Mouse (Mus musculus) MEL (cell line): Measurements from ENCODE around the gene D6Ertd527e. TPM values are rescaled to one million over a fixed set of nuclear protein-coding genes. Genes with fewer than 3 reads are reported as not detected.

Source experiments
- DNase-seq: peaks from one replicate; pipeline ENCODE4 v3.0.0; 2011; ENCODE audit warnings: low read depth, low spot score
- H3K27ac ChIP-seq: 2 replicates; pipeline ENCODE4 v1.5.1; 2012; ENCODE audit warnings: low read depth, mild to moderate bottlenecking, control low read depth, low read length, moderate library complexity; ENCODE audit not compliant: control insufficient read depth
- H3K27me3 ChIP-seq, 2 experiments: fragments of 150-350 bp in 1 of 2; sonication (generic) in 1 of 2; 2 replicates each; pipeline ENCODE4 v1.6.1; 2012; ENCODE audit warnings: low read length in 2 of 2, mild to moderate bottlenecking in 2 of 2, improper control_type of control experiment in 1 of 2, moderate library complexity in 1 of 2; ENCODE audit not compliant: insufficient read depth in 2 of 2, control insufficient read depth in 1 of 2
- H3K36me3 ChIP-seq, 2 experiments: 2 replicates each; pipeline ENCODE4 v1.6.1; 2012 to 2014; ENCODE audit warnings: low read length in 2 of 2, improper control_type of control experiment in 1 of 2, inconsistent platforms in 1 of 2, mild to moderate bottlenecking in 1 of 2; ENCODE audit not compliant: insufficient read depth in 2 of 2, control insufficient read depth in 1 of 2
- H3K4me1 ChIP-seq, 2 experiments: fragments of 150-350 bp in 1 of 2; sonication (generic) in 1 of 2; 2 replicates each; pipeline ENCODE4 v1.6.1; 2012; ENCODE audit warnings: low read length in 2 of 2, improper control_type of control experiment in 1 of 2, mild to moderate bottlenecking in 1 of 2; ENCODE audit not compliant: insufficient read depth in 2 of 2, control insufficient read depth in 1 of 2
- H3K4me3 ChIP-seq, 2 experiments: fragments of 150-350 bp in 1 of 2; sonication (generic) in 1 of 2; 2 replicates each; pipeline ENCODE4 v1.5.1; 2012; ENCODE audit warnings: low read depth in 2 of 2, low read length in 2 of 2, mild to moderate bottlenecking in 2 of 2, moderate library complexity in 2 of 2, control low read depth in 1 of 2, improper control_type of control experiment in 1 of 2; ENCODE audit not compliant: control insufficient read depth in 1 of 2, insufficient read depth in 1 of 2
- H3K79me2 ChIP-seq: 2 replicates; pipeline ENCODE4 v1.6.1; 2012; ENCODE audit warnings: mild to moderate bottlenecking, low read length, moderate library complexity; ENCODE audit not compliant: control insufficient read depth, poor library complexity, insufficient read depth
- H3K9ac ChIP-seq: 2 replicates; pipeline ENCODE4 v1.6.1; 2012; ENCODE audit warnings: low read depth, mild to moderate bottlenecking, control low read depth, low read length, moderate library complexity; ENCODE audit not compliant: control insufficient read depth, poor library complexity, severe bottlenecking
- H3K9me3 ChIP-seq: fragments of 150-350 bp; sonication (generic); replicated peaks from 2 replicates; pipeline ENCODE4 v1.6.1; 2012; ENCODE audit warnings: mild to moderate bottlenecking, low read length, improper control_type of control experiment, moderate library complexity; ENCODE audit not compliant: insufficient read depth
- CHD2 ChIP-seq: IDR thresholded peaks from 2 replicates; pipeline ENCODE4 v1.6.1; 2011; ENCODE audit warnings: low read length, improper control_type of control experiment
- ELF1 ChIP-seq: IDR thresholded peaks from 2 replicates; pipeline ENCODE4 v1.6.1; 2014; ENCODE audit warnings: low read depth, mild to moderate bottlenecking, inconsistent platforms, low read length, improper control_type of control experiment, moderate library complexity
- GABPA ChIP-seq: IDR thresholded peaks from 2 replicates; pipeline ENCODE4 v1.6.1; 2012; ENCODE audit warnings: low read depth, mild to moderate bottlenecking, inconsistent platforms, low read length, improper control_type of control experiment, moderate library complexity
- HCFC1 ChIP-seq: IDR thresholded peaks from 2 replicates; pipeline ENCODE4 v1.6.1; 2012; ENCODE audit warnings: low read depth, mild to moderate bottlenecking, inconsistent platforms, low read length, improper control_type of control experiment, moderate library complexity
- KAT2A ChIP-seq: conservative IDR thresholded peaks from 2 replicates; pipeline ENCODE4 v1.6.1; 2012; ENCODE audit warnings: low read depth, low read length, improper control_type of control experiment, inconsistent platforms
- MAX ChIP-seq: IDR thresholded peaks from 2 replicates; pipeline ENCODE4 v1.6.1; 2011; ENCODE audit warnings: low read length, improper control_type of control experiment
- MEF2A ChIP-seq: IDR thresholded peaks from 2 replicates; pipeline ENCODE4 v1.6.1; 2014; ENCODE audit warnings: low read depth, mild to moderate bottlenecking, inconsistent platforms, low read length, improper control_type of control experiment; ENCODE audit not compliant: poor library complexity, insufficient replicate concordance, severe bottlenecking; ENCODE audit errors: extremely low read depth
- MYB ChIP-seq: IDR thresholded peaks from 2 replicates; pipeline ENCODE4 v1.6.1; 2011; ENCODE audit warnings: mild to moderate bottlenecking, low read depth, low read length, improper control_type of control experiment
- POLR2A ChIP-seq, 2 experiments: IDR thresholded peaks; 2 replicates each; pipeline ENCODE4 v1.6.1; 2011 to 2012; ENCODE audit warnings: low read length in 2 of 2, mild to moderate bottlenecking in 2 of 2, control low read depth in 1 of 2, improper control_type of control experiment in 1 of 2, low read depth in 1 of 2, moderate library complexity in 1 of 2; ENCODE audit not compliant: control insufficient read depth in 1 of 2, insufficient read depth in 1 of 2, poor library complexity in 1 of 2
- POLR2AphosphoS2 ChIP-seq: IDR thresholded peaks from 2 replicates; pipeline ENCODE4 v1.6.1; 2011; ENCODE audit warnings: low read length, improper control_type of control experiment
- POLR2AphosphoS5 ChIP-seq: IDR thresholded peaks from 2 replicates; pipeline ENCODE4 v1.6.1; 2012; ENCODE audit warnings: low read depth, borderline replicate concordance, mild to moderate bottlenecking, inconsistent platforms, low read length, moderate library complexity, mixed read lengths
- RAD21 ChIP-seq: IDR thresholded peaks from 2 replicates; pipeline ENCODE4 v1.6.1; 2011; ENCODE audit warnings: mild to moderate bottlenecking, low read depth, low read length, improper control_type of control experiment
- RCOR1 ChIP-seq: IDR thresholded peaks from 2 replicates; pipeline ENCODE4 v1.6.1; 2012; ENCODE audit warnings: low read depth, mild to moderate bottlenecking, inconsistent platforms, low read length, improper control_type of control experiment
- SMC3 ChIP-seq: IDR thresholded peaks from 2 replicates; pipeline ENCODE4 v1.6.1; 2011; ENCODE audit warnings: low read depth, low read length, improper control_type of control experiment
- TAL1 ChIP-seq: IDR thresholded peaks from 2 replicates; pipeline ENCODE4 v1.6.1; 2012; ENCODE audit warnings: mild to moderate bottlenecking, inconsistent platforms, low read length, moderate library complexity, mixed read lengths
- TBP ChIP-seq: IDR thresholded peaks from 2 replicates; pipeline ENCODE4 v1.8.0; 2011; ENCODE audit warnings: low read depth, low read length, improper control_type of control experiment
- UBTF ChIP-seq: IDR thresholded peaks from 2 replicates; pipeline ENCODE4 v1.6.1; 2012; ENCODE audit warnings: low read depth, mild to moderate bottlenecking, inconsistent platforms, low read length, improper control_type of control experiment, moderate library complexity, borderline replicate concordance; ENCODE audit not compliant: insufficient read depth
- ZC3H11A ChIP-seq: IDR thresholded peaks from 2 replicates; pipeline ENCODE4 v1.6.1; 2012; ENCODE audit warnings: low read depth, mild to moderate bottlenecking, inconsistent platforms, low read length, improper control_type of control experiment
- ZMIZ1 ChIP-seq: IDR thresholded peaks from 2 replicates; pipeline ENCODE4 v1.6.1; 2012; ENCODE audit warnings: low read depth, mild to moderate bottlenecking, inconsistent platforms, low read length, improper control_type of control experiment, moderate library complexity
- ZNF384 ChIP-seq: IDR thresholded peaks from 2 replicates; pipeline ENCODE4 v1.6.1; 2012; ENCODE audit warnings: low read depth, mild to moderate bottlenecking, inconsistent platforms, low read length, improper control_type of control experiment
- polyA plus RNA-seq, 2 experiments: library from polyadenylated mRNA; stranded (reverse) in 1 of 2; unstranded in 1 of 2; fragments of >175 nt in 1 of 2; fragments of >200 nt in 1 of 2; gene quantifications; 2 replicates each; pipeline versions ENCODE4 v1.2.1 to v1.2.4; 2012; ENCODE audit warnings: low replicate concordance in 2 of 2, low read depth in 1 of 2; ENCODE audit not compliant: insufficient read length in 2 of 2, insufficient read depth in 1 of 2, missing spikeins in 1 of 2
- total RNA-seq: library from RNA; depleted of rRNA; stranded (reverse); fragments of 300-350 nt; gene quantifications from 2 replicates; pipeline ENCODE4 v1.2.3, GENCODE M21; 2012

Gene D6Ertd527e
- total and polyA plus RNA-seq, 3 experiments = 0.06 TPM; not detected in 2

- TF ChIP-seq RCOR1 (no peak), CHD2 (no peak), SMC3 (no peak), MAX (no peak), TAL1 (no peak), POLR2AphosphoS2 (no peak), POLR2AphosphoS5 (no peak), KAT2A (no peak), ZMIZ1 (no peak), ZC3H11A (no peak), UBTF (no peak), RAD21 (no peak), HCFC1 (no peak)
- Histone ChIP-seq H3K4me3 (no peak overlapping the region), H3K4me1 (no peaks in the 10 kb centered on the region), H3K9ac (no peak overlapping the region), H3K27me3 (peaks cover 9 to 22% of the 10 kb centered on the region in 2 experiments), H3K36me3 (no peaks in the 10 kb centered on the region), H3K79me2 (no peaks in the 10 kb centered on the region), H3K27ac (no peak overlapping the region), H3K9me3 (no peaks in the 10 kb centered on the region)
- DNase-seq = no peak
These were observed 17.4 kb downstream of the D6Ertd527e start for GRCm38 (mm10) chr6:87121961-87122360.

- TF ChIP-seq MYB (no peak), POLR2AphosphoS5 (no peak)
- TF ChIP-seq, all 39 proteins: peak for 0
- Histone ChIP-seq H3K79me2 (no peaks in the 10 kb centered on the region), H3K27ac (no peak overlapping the region), H3K36me3 (no peaks in the 10 kb centered on the region), H3K27me3 (peaks cover 6 to 18% of the 10 kb centered on the region in 2 experiments), H3K9me3 (no peaks in the 10 kb centered on the region), H3K4me1 (no peaks in the 10 kb centered on the region), H3K4me3 (no peak overlapping the region), H3K9ac (no peak overlapping the region)
- DNase-seq = no peak
These were observed 18.9 kb downstream of the D6Ertd527e start for GRCm38 (mm10) chr6:87123406-87123805.

GRCm38 (mm10) chr6:87123973-87124372 lies 19.4 kb downstream of the D6Ertd527e start:
- peaks cover 2 to 18% of the 10 kb centered on the region in 2 experiments for H3K27me3 ChIP-seq
- H3K36me3 ChIP-seq = no peaks in the 10 kb centered on the region
- no peak overlapping the region for H3K4me3 ChIP-seq
- H3K27ac ChIP-seq = no peak overlapping the region
- H3K79me2 ChIP-seq = no peaks in the 10 kb centered on the region
- no peak for DNase-seq
- no peaks in the 10 kb centered on the region for H3K4me1 ChIP-seq
- no peaks in the 10 kb centered on the region for H3K9me3 ChIP-seq
- H3K9ac ChIP-seq = no peak overlapping the region
- TF ChIP-seq MEF2A = no peak
- no peak for TF ChIP-seq ZNF384
- TF ChIP-seq ELF1 = no peak
- no peak for TF ChIP-seq TBP
- no peak for TF ChIP-seq TAL1
- no peak for TF ChIP-seq GABPA
- no peak for TF ChIP-seq POLR2A (IDR thresholded peaks at IDR 0.05; ENCODE audit: control insufficient read depth in 1 of 2, insufficient read depth in 1 of 2, low read depth in 1 of 2, low read length in 2 of 2, poor library complexity in 1 of 2)
